Mouse (Mus musculus) CD4-positive, CD25-positive, alpha-beta regulatory T cell, adult 4 months (primary cell): ENCODE measurements around the gene Qpctl. TPM values are rescaled to one million over a fixed set of nuclear protein-coding genes. Genes with fewer than 3 reads are reported as not detected.

Source experiments
- ATAC-seq: one replicate; pipeline ENCODE4 v1.8.0; 2017
- polyA plus RNA-seq, 2 experiments: library from polyadenylated mRNA; unstranded; fragments of 100-300 nt; shearing (Covaris generic); gene quantifications; one replicate each; pipeline ENCODE4 v1.2.1; 2017

Gene Qpctl
- polyA plus RNA-seq, 2 experiments from 2014 or later, result 9.1 to 17.8 TPM

GRCm38 (mm10) chr7:19119631-19120429, 29.3 kb downstream of the Qpctl start, which contains the start of gene Fbxo46:
Fbxo46 (plus strand) TSS chr7:19119859.
- ATAC-seq, result peak; percentile 100

- ATAC-seq, result no peak
Observed at GRCm38 (mm10) chr7:19119083-19119482, 30.0 kb downstream of the Qpctl start.

DNA sequence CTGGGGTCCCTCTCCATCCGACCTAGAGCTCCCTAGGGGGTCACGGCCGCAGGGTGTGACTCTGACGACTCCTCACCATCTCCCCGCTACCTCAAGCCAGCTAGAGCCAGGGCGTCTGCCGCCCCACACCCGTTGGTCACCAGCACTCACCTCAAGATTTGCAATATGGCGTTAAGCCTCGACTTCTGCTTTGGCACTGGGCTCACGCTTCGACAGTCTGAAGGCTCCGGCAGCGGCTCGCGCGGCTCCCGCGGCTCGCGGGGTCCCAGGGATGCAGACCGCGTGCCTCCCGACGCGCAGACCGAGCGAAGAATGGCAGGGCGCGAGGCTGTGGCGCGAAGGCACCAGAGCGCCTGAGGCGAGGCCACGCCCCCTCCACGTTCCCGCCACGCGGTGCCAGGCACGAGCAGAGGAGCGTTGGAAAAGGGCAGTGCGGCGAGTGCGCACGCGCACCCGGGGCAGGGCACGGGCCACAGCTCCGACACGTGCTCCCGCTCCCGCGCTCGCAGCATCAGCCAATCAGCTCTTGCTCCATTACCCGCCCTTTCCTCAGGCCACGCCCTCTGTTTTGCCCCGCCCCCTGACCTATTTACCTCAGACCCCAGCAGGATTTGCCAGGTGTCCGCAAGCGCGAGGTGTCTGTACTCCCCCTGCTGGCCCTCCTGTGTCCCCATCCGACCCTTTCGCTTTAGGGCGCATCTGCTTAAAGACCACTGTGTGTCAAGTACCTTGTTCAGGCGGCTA, 30.9 kb downstream of the Qpctl start, which contains the start of gene Gm4969:
TSS of gene Gm4969 (minus strand) at position 341 of the 744 bp plus-strand sequence.
- ATAC-seq, result no peak

- ATAC-seq, result no peak
Observed at GRCm38 (mm10) chr7:19109565-19109964, 39.5 kb downstream of the Qpctl start.

- no peak for ATAC-seq
Observed at GRCm38 (mm10) chr7:19107436-19107835, 41.7 kb downstream of the Qpctl start.

GRCm38 (mm10) chr7:19104486-19104885, 44.6 kb downstream of the Qpctl start:
- ATAC-seq, result no peak

DNA sequence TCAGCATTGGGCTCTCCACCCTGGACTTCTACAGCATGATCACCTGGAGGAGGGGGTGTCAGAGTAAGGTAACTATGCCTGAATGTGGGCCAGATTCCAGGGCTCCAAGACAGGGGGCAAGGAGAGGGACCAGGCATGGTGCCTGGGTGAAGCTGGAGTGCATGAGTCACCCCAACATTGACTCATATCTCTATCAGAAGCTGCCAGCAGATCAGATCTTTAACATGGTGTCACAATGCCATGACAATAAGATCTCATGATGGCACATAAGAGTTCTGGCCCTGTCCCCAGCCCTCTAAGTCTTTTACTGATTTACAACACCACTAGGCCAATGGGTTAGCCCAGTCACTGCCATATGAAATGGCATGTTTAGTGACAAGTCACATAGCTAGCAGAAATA, 45.4 kb downstream of the Qpctl start:
- no peak for ATAC-seq

DNA sequence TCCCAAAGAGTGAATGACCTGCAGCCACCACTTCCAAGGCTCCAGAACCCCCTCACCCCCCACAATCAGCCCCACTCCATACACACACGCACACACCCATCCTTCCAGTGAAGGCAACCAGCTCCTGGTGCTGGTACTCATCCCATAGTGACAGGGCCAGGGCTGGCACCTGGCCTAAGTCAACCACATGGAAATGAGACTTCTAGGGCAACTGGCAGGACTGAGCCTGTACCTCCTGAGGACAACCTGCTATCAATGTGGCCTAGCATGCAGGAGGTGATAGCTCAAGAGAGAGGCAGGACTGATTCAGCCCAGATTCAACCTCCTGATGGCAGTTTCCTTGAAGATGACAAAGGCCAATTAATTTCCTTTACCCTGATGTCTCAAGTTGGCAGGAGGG, 48.8 kb downstream of the Qpctl start:
- no peak for ATAC-seq

GRCm38 (mm10) chr7:19098811-19099210, 50.3 kb downstream of the Qpctl start:
- ATAC-seq, result no peak

- no peak for ATAC-seq
Observed at GRCm38 (mm10) chr7:19097863-19098262, 51.2 kb downstream of the Qpctl start.

DNA sequence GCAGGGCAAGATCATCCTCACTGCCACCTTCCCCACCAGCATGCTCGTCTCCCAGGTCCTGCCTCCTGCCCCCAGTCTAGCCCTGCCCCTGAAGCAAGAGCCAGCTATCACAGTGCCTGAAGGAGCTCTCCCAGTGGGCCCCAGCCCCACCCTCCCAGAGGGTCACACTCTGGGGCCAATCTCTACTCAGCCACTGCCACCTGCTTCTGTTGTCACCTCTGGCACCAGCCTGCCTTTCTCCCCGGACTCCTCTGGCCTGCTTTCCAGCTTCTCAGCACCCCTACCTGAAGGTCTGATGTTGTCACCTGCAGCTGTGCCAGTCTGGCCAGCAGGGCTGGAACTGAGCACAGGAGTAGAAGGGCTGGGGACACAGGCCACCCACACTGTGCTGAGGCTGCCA, 51.9 kb downstream of the Qpctl start:
- ATAC-seq, result no peak

GRCm38 (mm10) chr7:19096421-19096976, 52.6 kb downstream of the Qpctl start:
- ATAC-seq, result no peak

GRCm38 (mm10) chr7:19095751-19096110, 53.4 kb downstream of the Qpctl start:
- ATAC-seq, result no peak

GRCm38 (mm10) chr7:19094826-19095750, 54.0 kb downstream of the Qpctl start:
- peak; percentile 30 for ATAC-seq

DNA sequence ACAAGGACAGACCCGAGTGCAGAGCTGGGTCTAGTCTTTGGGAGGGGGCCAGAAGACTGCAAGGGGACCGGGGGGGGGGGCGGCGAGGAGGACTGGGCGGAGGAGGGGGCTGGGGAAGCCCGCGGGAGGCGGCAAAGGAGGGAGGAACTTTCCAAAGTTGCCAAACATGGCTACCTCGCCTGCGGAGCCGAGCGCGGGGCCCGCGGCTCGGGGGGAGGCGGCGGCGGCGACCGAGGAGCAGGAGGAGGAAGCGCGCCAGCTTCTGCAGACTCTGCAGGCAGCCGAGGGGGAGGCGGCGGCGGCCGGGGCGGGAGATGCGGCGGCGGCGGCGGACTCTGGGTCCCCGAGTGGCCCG, 54.6 kb downstream of the Qpctl start, which contains the start of gene Six5:
TSS of gene Six5 (plus strand) at position 124 of the 355 bp plus-strand sequence.
- ATAC-seq, result peak; percentile 27

DNA sequence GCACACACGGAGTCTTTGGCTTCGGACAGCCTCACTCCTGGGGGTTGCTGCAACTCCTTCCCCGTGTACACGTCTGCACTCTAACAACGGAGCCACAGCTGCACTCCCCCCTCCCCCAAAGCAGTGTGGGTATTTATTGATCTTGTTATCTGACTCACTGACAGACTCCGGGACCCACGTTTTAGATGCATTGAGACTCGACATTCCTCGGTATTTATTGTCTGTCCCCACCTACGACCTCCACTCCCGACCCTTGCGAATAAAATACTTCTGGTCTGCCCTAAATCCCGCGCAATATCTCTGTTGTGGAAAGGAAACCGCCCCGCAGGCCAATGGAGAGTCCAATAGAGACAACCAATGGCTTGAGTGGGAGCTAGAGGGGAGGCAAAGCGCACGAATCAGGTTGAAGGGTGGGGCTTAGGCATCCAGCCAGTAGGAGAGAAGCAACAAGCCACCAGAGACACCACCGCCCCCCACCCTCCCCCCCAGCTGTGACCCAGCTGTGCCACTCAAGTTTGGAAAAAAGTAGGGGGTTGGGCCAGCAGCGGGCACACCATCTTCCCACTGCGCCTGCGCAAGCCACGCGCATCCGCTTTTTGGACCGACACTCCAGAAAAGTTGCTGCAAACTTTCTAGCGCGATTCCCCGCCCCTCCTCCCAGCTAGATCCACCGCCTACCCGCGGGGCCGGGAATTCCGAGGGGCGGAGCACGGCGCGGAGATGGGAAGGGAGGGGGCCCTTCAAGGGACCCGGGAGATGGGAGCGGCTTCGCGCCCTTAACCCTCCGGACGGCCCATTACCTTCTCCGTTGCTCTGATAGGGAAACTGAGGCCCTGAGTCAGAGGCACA, 55.3 kb downstream of the Qpctl start:
- peak; percentile 85 for ATAC-seq

DNA sequence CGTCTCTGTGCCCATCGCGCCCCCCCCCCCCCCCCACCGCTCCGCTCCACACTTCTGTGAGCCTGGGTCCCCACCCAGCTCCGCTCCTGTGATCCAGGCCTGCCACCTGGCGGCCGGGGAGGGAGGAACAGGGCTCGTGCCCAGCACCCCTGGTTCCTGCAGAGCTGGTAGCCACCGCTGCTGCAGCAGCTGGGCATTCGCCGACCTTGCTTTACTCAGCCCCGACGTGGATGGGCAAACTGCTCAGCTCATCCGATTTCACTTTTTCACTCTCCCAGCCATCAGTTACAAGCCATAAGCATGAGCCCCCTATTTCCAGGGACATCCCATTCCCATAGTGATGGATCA, 55.9 kb downstream of the Qpctl start:
- peak; percentile 69 for ATAC-seq

- ATAC-seq, result no peak
Observed at GRCm38 (mm10) chr7:19092381-19093173, 56.5 kb downstream of the Qpctl start.

GRCm38 (mm10) chr7:19091913-19092312, 57.2 kb downstream of the Qpctl start:
- no peak for ATAC-seq
